Mouse (Mus musculus): ENCODE data around the gene Ackr1.
A peak's percentile ranks its signal among the peaks of the same experiment; 100 is the strongest.

Gene Ackr1

DNA sequence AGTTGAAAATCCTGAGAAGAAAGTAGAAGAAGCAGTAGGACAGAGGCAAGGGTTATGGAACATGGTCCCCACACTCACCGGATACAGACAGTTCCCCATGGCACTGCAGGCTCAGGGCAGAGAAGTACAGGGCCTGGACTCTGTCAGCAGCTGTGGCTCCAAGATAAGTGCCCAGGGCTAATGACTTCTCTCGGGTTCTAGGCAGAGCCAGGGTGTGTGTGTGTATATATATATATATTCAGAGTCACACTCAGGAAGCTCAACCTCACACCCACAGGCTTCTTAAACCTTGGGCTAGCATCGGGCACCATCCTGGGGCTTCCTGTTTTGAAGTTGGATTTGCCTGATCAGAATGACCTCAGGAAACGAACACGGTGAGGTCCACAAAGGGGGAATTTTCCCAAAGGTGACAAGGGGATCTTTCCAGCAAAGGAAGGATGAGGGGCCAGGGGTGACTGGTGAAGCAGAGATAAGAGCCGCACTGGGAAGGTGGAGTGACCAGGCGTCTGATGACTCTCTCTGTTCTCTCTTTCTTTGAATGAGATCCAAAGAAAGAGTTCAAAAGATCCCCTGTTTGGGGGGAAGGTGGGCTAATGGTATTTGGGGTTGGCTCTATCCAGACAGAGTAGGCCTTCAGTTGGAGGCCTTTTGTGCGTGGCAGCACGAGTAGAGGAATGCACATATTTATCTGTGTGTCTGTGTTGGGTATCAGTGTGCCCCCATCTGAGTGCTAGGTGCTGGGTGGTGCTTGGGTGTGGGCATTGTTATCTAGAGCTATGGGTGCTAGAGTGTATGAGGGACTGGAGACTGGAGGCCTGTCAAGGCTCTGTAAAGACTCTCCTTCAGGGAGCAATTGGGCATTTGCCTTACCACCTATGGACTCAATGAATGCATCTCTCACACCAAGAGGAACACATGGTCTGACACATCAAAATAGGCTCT lies at the start of gene Ackr1:
TSS of gene Ackr1 (minus strand) at position 439 of the 942 bp plus-strand sequence.
- DNase-seq (ENCODE audit: low read depth, low spot score), result no peak

DNA sequence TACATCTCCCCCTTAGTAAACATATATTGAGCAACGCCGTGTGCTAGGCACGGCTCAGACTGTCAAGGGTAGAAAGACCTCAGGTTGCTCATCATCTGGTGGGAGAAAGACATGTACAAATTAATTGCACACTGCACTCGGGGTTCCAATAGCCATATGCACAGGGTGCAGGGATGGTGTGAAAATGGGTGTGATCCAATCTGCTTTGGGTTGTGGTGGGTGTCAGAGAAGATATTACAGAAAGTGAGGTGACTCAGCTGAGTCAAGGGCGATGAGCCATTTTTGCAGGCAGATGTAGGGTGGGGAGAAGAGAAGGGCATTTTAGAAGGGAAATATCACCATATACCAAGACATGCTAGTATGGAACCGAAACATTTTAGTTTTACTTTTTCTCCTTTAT lies 47.9 kb upstream of the Ackr1 start:
- DNase-seq (ENCODE audit: low read depth, low spot score), result no peak

DNA sequence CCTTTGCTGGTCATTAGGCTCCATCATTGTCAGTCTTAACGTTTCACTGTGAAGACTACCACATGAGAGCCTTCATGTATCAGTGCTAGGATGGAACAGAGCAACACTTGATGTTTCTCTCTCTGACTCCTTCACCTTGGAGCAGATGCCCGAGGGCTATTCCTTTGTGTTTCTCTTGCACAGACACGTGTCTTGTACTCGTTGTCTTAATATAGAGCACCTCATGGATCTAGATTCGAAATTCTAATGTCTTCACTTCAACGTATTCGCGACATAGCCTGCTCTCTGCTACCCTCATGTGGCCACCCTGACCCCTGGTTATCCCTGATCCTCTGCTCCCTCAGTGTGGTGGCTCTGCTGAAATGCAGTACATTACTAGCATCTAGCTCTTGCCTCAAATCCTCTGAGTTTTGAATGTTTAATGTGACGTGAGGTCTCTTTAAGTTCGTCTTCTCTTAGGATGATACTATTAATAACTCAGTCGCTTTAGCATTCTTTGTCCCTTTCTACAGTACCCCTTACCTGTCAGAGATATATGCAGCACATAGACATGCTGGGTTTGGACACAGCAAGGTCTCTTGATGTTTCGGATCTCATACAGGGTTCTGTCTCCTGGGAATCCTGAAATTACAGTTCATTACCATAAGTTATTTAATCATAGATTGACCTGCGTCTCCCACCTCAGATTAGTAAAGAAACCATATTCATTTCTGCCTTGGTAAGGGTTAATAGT lies 44.0 kb upstream of the Ackr1 start:
- peak; percentile 50 for DNase-seq (ENCODE audit: low read depth, low spot score)

DNA sequence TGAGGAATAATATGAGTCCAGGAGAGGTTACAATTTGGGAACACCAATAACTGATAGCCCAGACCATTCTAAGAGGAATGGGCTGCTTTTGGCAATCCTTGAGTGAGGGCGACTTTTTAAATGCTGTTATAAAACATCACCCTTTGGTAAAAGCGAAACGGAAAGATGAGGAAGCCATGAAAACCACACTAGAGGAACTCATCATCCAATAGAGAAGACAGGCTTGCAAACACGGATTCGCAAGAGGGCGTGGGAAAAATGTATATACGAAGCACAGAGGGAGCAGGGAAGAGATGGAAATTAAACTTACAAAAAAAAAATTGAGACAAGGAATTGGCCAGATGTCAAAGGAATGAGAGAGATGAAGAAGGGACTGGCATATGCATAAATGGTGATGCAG lies 40.5 kb upstream of the Ackr1 start:
- DNase-seq (ENCODE audit: low read depth, low spot score), result no peak

DNA sequence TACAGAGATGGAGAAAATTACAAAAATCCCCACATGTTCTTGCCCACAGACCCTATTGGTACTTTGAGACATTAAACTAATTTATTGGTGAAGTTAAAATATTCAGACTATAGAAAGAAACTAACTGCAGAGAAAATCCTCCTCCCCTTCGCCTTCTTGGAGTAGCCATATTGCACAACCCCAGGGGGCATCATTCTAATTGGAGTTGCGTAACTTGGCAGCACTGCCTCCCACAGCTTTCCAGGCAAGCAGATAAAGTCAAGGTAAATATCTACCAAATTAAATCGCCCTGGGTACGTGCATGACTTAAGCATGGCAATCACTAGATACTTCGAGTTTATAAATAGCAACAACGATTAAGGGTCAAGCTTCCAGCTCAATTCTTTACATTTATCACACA lies 38.0 kb upstream of the Ackr1 start:
- no peak for DNase-seq (ENCODE audit: low read depth, low spot score)

DNA sequence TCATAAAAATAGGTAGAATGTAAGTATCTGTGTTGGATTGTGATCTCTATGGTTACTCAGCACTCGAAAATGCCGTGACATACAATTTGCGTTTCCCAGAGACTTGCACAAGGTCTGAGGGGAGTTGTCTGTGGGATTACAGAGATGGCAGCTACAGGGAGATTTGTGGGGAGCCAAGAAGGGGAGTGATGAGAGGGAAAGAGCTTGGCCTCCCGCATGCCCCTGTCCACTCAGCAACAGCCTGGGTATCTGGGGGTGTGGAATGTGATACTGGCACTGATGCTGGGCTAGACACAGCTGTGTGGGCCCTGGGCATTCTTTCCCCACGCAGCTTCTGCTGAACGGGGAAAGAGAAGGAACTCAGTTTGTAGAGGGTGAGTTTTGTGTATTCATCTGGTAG lies 36.9 kb upstream of the Ackr1 start:
- DNase-seq (ENCODE audit: low read depth, low spot score), result no peak

DNA sequence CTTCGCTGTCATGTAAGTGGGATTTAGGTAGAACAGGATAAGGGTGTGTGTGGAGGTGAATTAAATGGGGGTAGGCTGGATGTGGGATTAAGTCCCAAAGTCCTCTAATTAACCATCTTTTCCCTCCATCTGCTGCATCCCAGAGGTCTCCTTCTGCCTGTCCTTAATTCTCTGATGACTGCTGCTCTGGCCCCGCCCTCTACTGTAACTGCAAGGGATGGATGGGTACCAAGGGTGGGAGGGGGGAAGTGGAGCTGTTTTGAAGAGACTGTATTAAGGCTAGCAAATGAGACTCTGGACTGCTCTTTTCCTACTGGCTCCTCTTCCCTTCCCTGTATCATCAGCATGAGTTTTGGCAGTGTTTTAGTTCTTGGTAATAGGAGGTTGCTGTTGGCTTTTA lies 36.1 kb upstream of the Ackr1 start:
- no peak for DNase-seq (ENCODE audit: low read depth, low spot score)

DNA sequence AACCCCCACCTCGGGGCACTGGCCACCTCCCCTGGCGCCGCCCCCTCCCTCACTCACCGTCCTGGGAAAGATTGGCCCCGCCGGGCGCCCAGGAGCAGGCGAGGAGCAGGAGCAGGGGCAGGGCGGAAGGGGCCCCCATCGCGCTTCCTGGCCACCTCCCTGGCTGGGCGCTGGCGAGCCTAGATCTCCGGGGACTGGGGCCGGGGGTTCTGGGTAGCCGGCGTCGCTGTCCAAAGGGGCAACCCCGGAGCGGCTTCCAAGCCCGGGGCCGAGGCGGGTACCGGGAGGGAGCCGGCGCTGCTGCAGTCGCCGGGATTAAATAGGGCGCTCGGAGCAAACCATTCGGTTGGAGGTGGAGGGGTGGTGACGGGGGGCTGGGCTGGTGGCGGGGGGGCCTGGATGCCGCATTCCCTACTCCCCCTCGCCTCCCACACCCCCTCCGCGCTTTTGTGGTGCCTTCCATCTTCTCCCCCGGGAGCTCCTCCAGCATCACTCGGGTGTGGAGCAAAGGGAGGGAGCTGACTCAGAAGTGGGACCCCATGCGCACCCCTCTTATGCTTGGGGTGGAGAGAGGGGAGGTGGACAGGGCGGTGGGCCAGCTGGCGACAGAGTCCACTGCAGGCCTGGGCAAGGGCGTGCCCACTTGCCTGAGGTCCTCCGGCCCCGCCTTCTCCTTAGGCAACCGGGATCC lies 34.0 kb upstream of the Ackr1 start, which contains the start of gene Cadm3:
TSS of gene Cadm3 (minus strand) at position 340 of the 691 bp plus-strand sequence.
- peak; percentile 17 for DNase-seq (ENCODE audit: low read depth, low spot score)

DNA sequence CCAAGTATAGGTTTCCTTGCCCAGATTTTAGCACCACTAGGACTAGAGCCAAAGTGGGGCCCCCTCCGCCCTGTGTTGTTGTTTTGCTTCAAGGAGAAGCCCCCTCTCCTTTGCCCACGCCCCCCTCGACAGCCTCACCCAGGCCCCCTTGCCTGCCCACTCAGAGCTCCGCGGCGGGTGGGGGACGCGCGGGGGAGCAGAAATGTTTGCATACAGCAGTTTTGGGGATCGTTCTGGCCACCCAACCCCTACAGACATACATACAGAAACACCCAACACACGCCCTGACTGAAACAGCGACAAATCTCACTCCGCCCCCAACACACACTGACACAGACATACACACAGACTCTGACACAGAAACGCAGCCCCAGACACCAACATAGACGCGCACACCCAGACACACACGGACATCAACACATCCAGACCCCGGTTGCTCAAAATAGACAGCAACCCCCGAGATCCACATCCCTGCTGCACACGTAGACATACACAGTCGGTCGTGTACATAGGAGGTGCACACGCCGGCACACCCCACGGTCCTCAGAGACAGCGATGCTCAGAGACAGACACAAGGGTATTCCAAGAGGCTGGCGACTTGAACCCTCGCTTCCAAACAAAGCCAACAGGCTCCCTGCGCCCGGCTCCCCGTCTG lies 33.3 kb upstream of the Ackr1 start:
- DNase-seq (ENCODE audit: low read depth, low spot score), result peak; percentile 10

DNA sequence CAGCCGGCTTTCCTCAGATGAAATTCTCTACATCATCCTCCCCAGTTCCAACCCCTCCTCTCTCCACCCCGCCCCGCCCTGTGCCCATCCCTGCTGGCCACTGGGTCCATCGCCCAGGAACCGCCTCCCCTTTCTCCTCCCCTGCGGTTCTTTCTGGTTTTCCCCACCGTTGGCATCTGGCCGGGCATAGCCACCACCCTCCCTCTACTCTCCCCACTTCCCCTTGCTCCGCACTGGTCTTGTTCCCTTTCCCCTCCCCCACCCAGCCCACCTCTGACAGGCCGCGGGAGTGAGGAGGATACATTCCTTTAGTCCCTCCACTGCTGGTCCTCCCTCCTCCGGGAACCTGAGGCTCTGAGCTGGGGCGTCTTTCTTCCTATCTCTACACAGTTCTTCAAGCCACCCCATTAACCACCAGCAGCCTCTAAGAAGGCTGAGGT lies 32.4 kb upstream of the Ackr1 start:
- DNase-seq (ENCODE audit: low read depth, low spot score), result no peak

DNA sequence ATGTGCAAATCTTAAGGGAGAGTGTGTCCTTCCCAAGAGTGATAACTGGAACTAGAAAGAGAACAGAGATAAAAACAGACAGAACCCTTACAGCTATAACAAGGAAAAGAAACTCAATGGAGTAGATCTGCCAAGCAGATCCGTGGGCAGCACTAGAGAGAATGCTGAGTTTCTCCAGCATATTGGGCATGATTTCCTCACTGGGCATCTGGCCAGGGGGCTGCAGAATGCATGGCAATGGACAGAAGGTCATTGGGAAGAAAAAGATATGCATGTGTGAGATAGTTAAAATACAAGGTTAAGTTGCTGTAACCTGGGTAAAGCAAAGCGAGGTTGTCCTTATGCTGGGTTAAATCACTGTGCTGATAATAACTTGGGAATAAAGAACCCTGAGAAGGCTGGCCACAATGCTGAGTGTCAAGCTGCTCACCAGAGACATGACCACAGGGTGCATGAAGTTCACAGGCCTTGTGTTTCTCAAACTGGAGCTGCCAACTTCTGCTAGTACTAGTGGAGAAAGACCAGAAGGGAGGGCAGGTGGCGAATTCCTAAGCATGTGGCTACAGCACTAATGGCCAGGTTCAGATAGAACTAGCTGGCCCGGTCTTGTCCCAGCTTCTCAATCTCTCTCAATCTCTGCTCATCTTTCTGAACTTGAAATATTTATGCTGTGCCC lies 30.7 kb upstream of the Ackr1 start:
- no peak for DNase-seq (ENCODE audit: low read depth, low spot score)

DNA sequence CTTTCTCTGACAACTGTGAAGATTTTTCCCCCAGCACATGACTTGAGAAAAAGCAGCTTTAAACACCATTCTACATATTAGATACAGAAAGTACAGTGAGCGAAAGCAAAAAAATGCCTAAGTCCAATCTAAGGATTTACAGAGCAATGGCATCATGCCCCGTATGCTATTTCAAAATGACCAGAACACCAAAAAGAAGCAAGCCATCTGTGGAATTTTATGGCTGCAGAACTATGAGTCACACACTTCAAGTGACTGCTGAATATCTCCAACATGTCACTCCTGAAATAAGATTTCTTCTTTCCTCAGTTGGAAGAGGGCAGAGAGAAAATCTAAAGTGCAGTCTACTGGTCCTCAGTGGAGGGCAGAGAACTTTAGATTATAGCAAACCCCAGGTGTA lies 29.9 kb upstream of the Ackr1 start:
- DNase-seq (ENCODE audit: low read depth, low spot score), result no peak

DNA sequence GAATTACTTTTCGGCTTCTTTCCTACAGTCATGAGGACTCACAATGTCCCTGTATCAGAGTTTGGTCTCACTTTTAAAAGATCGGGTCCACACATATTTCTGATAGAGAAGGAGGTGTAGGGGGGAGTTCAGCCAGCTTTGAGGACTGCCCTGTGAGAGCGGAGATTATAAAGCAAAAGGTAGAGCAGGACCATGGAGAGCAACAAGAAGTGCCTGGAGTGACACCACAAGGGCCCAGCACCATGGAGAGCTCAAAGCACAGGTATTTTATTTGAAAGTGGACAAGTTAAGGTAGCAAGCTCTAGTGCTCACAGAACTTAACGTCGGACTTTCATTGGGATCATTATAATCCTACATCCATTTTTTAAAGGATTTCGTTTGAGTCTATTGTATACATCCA lies 28.1 kb upstream of the Ackr1 start:
- DNase-seq (ENCODE audit: low read depth, low spot score), result peak; percentile 83

DNA sequence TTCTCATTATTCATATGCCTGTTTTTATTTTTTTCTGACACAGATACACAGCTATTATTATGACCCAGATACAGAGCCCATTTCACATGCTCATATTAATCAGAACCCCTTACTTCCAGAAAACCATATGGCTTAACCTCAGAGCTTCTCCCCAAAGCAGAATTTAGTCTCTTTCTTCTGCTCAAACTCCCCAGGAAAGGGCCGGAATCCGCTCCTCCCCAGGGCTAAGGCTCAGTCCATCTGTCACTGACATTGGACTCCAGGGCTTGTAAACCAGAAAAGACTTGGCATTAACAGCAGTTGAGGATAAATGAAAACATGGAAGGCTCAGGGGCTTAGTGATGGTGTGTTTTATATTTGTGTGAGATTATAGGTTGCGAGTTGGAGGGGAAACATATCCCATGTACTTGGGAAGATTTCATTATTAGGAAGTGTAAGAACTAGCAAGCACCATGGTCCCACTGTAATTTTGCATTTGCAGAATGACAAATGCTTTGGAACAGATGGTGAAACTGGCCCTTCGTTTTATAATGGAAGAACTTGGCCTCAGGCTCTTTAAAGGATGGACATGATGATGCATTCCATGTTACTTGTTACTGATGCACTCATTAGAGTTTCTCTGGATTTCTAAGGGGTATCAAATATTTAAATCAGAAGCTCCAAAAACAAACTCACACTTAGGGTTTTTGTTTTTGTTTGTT lies 26.2 kb upstream of the Ackr1 start:
- no peak for DNase-seq (ENCODE audit: low read depth, low spot score)

DNA sequence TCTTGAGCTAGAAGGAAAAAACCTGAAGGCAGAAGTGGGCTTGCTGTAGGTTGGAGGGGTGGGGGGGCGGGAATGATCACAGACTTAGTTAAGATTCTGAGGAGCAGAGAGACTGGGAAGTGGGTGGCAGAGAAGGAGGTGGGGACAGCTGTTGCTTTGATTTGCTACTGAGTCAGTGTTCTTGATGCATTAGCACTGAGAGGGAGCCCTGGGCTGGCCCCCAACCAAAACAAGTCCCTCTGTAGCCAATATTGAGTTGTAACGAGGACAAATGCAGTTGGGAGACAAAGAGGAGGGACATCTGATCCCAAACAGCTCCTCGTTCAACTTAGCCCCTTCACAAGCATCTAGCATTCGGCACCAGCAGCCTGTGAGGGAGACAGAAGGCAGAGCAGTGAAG lies 24.2 kb upstream of the Ackr1 start:
- no peak for DNase-seq (ENCODE audit: low read depth, low spot score)

DNA sequence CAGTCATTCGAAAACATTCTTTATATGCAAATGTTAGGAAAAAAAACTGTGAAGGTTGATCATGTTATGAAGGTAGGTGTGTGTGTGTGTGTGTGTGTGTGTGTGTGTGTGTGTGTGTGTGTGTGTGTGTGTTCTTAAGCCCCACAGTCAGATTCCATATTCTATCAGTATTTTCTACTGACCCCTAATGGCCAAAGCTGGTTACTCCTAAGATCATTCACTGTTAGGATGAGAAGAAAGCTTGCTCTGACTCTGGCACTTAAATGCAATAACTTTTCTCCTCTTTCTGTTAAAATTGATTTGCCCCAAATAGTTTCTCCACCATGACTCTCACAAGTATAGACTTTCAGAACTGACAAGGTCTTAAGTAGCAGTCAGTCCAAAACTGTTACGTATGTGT lies 23.1 kb upstream of the Ackr1 start:
- no peak for DNase-seq (ENCODE audit: low read depth, low spot score)

DNA sequence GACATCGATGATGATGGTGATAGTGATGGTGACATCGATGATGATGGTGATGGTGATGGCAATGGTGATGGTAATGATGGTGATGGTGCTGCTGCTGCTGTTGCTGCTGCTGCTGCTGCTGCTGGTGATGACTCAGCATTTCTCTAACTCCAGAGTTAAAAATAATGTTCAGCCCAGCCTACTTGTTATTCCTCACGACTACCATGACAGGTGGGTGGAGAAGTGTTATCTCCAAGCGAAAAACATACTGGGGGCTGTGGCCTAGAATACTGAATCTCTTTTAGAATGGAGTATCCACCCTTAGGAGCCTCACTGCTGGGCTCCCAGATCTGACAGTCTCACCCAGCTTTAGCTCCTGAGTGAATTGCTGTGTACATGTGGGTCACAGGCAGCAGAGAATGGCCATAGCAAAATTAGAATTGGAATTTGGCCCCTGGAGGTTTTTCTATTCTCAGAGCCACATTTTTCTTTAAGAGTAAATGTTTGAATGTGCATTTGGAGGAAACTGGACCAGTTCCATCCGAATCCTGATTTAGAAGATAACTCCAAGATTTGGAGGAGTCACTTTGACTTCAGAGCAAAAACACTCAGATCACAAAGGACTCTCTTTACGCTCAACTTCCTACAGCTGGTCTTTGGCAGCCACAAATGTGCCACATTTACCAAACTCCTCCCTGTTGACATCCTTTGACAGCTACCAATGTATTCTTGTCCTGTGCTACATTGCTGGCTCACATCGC lies 21.7 kb upstream of the Ackr1 start:
- no peak for DNase-seq (ENCODE audit: low read depth, low spot score)

DNA sequence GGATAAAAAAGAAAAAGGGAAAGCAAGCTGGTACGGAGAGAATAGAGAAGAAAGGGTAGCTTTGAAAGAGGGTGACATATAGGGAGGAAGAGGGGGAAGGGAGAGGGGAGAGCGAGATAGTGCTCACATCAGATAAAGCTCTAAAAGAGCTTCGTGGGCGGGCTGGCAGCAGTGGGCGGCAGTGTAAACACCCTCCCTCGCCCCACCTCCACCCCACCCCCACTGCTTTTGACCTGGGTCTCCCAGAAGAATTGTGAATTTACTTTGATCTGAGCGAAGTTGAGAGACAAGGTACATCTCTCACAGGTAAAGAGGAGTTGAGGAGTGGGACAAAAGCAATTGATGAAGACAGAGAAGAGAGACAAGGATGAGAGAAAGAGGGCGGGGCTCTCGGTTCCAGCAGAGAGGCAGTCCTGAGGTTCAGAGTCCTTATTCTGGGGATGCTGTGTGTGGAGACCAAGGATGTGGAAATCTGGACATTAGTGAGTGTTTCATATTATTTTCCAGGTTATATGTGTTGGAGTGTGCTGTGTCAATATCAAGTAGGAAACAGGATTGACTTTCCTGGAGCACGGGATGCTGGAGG lies 16.9 kb upstream of the Ackr1 start, which contains the start of gene Aim2:
TSS of gene Aim2 (plus strand) at position 508 of the 586 bp plus-strand sequence.
- no peak for DNase-seq (ENCODE audit: low read depth, low spot score)

DNA sequence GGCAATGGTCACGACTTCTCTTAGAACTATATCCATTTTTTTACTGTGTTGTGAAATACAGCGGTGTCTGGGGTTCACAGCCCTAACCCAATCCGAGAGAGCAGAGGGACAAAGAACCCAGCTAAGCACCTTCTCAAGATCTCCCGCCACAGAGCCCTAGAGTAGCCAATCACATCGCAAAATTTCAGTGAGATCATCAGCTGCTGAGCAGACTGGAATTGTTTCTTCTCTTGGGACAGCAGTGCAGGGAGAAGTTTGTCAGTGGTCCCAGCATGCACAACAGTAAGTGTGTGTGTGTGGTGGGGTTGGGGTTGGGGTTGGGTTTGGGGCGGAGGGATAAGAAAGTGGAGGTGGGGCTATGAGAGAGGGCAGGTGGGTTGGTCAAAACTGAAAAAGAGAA lies 16.4 kb upstream of the Ackr1 start:
- DNase-seq (ENCODE audit: low read depth, low spot score), result peak; percentile 79

Data from ZHBTc4 (cell line).